8 mouse cellular contexts compared by ENCODE assay signal in the genomic region with DNA sequence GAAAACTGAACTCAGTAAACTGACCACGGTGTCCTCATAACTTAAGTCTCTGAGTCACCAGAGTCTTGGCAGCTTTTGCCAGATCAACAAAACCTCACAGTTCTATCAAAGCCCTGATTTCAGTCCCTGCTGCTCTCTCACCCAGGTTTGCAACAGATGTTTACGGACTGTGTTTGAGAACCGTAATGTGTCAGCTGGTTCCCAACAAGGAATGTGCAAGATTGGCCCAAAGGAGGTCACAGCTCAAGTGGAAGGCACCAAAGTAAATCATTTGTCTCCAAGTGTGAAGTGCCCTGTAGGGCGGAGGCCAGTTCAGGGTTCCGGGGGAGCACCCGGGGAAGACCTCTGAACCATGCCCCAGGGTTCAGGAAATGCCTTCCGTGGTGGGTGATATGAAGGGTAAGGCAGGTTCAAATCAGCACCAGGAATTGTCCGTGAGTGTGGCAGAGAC. TPM values are rescaled to one million over a fixed set of nuclear protein-coding genes. Genes with fewer than 3 reads are reported as not detected.
A peak's percentile ranks its signal among the peaks of the same experiment; 100 is the strongest.
DNase-seq lines count a peak whose midpoint lies in the region; ATAC-seq and TF ChIP-seq lines count a peak whose summit lies in the region.

No protein-coding gene starts in this region.

- TF ChIP-seq CTCF in intestine, postnatal 0 days (IDR thresholded peaks at IDR 0.05; ENCODE audit: low read depth), result no peak

- H3K9ac ChIP-seq in midbrain, embryonic 11.5 days (ENCODE audit: low read length), result no peak overlapping the region
- no peak overlapping the region for H3K9ac ChIP-seq in forebrain, embryonic 16.5 days (replicated peaks; ENCODE audit: low read depth, low read length)
- no peak overlapping the region for H3K9ac ChIP-seq in intestine, postnatal 0 days (ENCODE audit: low read depth, low read length)

- H3K4me3 ChIP-seq in midbrain, embryonic 11.5 days (ENCODE audit: low read depth, low read length), result no peak overlapping the region
- H3K4me3 ChIP-seq in midbrain, embryonic 10.5 days, result no peak overlapping the region
- H3K4me3 ChIP-seq in forebrain, embryonic 16.5 days (replicated peaks; ENCODE audit: low read length), result no peak overlapping the region
- H3K4me3 ChIP-seq in intestine, postnatal 0 days (ENCODE audit: low read depth, low read length), result no peak overlapping the region

- H3K27me3 ChIP-seq in midbrain, embryonic 11.5 days (ENCODE audit: control insufficient read depth, insufficient read depth, low read length), result no peaks in the 10 kb centered on the region
- no peaks in the 10 kb centered on the region for H3K27me3 ChIP-seq in midbrain, embryonic 10.5 days (ENCODE audit: low read depth, poor library complexity, severe bottlenecking)
- H3K27me3 ChIP-seq in forebrain, embryonic 16.5 days (replicated peaks; ENCODE audit: control insufficient read depth, insufficient read depth, low read length), result no peaks in the 10 kb centered on the region
- no peaks in the 10 kb centered on the region for H3K27me3 ChIP-seq in intestine, postnatal 0 days (replicated peaks; ENCODE audit: control insufficient read depth, insufficient read depth, low read length)

- H3K4me1 ChIP-seq in midbrain, embryonic 11.5 days (ENCODE audit: control insufficient read depth, insufficient read depth, low read length), result no peaks in the 10 kb centered on the region
- H3K4me1 ChIP-seq in midbrain, embryonic 10.5 days, result no peaks in the 10 kb centered on the region
- peaks cover 12% of the 10 kb centered on the region for H3K4me1 ChIP-seq in forebrain, embryonic 16.5 days (replicated peaks; ENCODE audit: control insufficient read depth, insufficient read depth, low read length)
- H3K4me1 ChIP-seq in intestine, postnatal 0 days (replicated peaks; ENCODE audit: control insufficient read depth, insufficient read depth, low read length), result peaks cover 12% of the 10 kb centered on the region; the same call in 1 of the 2 replicates

- no peaks in the 10 kb centered on the region for H3K9me3 ChIP-seq in midbrain, embryonic 11.5 days (ENCODE audit: control insufficient read depth, low read length)
- H3K9me3 ChIP-seq in midbrain, embryonic 10.5 days (replicated peaks), result no peaks in the 10 kb centered on the region
- H3K9me3 ChIP-seq in forebrain, embryonic 16.5 days (ENCODE audit: control insufficient read depth, low read length), result no peaks in the 10 kb centered on the region
- H3K9me3 ChIP-seq in intestine, postnatal 0 days (ENCODE audit: control insufficient read depth), result no peaks in the 10 kb centered on the region

- 81% methylated on average over 8 of the region's 8 CpGs for WGBS in midbrain, embryonic 11.5 days
- WGBS in midbrain, embryonic 10.5 days, result 80% methylated on average over 8 of the region's 8 CpGs
- 77% methylated on average over 8 of the region's 8 CpGs for WGBS in forebrain, embryonic 16.5 days
- WGBS in intestine, postnatal 0 days, result 13% methylated on average over 8 of the region's 8 CpGs

- ATAC-seq in midbrain, embryonic 11.5 days (ENCODE audit: low FRiP score), result no peak
- 0 out of 2 replicates have a peak, but pooled peaks have one; percentile 27 for ATAC-seq in forebrain, embryonic 16.5 days
- peak; percentile 85 for ATAC-seq in intestine, postnatal 0 days
- no peak for ATAC-seq in inflammation-experienced regulatory T-cells, adult 6 months

- H3K4me2 ChIP-seq in midbrain, embryonic 11.5 days, result no peak overlapping the region
- no peak overlapping the region for H3K4me2 ChIP-seq in forebrain, embryonic 16.5 days (ENCODE audit: low read length)
- H3K4me2 ChIP-seq in intestine, postnatal 0 days (replicated peaks; ENCODE audit: low read depth), result peak overlapping the region; percentile 21; the same call in 1 of the 2 replicates

- H3K27ac ChIP-seq in midbrain, embryonic 11.5 days (ENCODE audit: low read depth, low read length), result no peak overlapping the region
- no peak overlapping the region for H3K27ac ChIP-seq in midbrain, embryonic 10.5 days (replicated peaks)
- peak overlapping the region; percentile 26 for H3K27ac ChIP-seq in forebrain, embryonic 16.5 days (ENCODE audit: low read length)
- peak overlapping the region; percentile 93 for H3K27ac ChIP-seq in intestine, postnatal 0 days (ENCODE audit: low read depth, low read length)

- DNase-seq in midbrain, embryonic 11.5 days (ENCODE audit: low spot score, missing footprints), result peak; percentile 79
- DNase-seq in midbrain, embryonic 10.5 days (ENCODE audit: low spot score), result no peak
- peak; percentile 71 for DNase-seq in lung, postnatal 36 days
- no peak for DNase-seq in cerebellum, adult 9-10 months
- DNase-seq in urinary bladder, postnatal 10 days (ENCODE audit: low spot score), result no peak

- H3K36me3 ChIP-seq in midbrain, embryonic 11.5 days (ENCODE audit: control insufficient read depth, insufficient read depth, low read length), result no peaks in the 10 kb centered on the region
- H3K36me3 ChIP-seq in midbrain, embryonic 10.5 days, result no peaks in the 10 kb centered on the region
- H3K36me3 ChIP-seq in forebrain, embryonic 16.5 days (ENCODE audit: control insufficient read depth, insufficient read depth), result no peaks in the 10 kb centered on the region
- no peaks in the 10 kb centered on the region for H3K36me3 ChIP-seq in intestine, postnatal 0 days (ENCODE audit: control insufficient read depth, insufficient read depth)

RNA-seq across cellular contexts. Expression of gene Kdm7a, which starts 36.9 kb away (rescaled TPM):
- 15.8 and 17.0 TPM in 2 replicates for polyA plus RNA-seq in midbrain, embryonic 11.5 days (2014; fragmentation: Nextera tagmentation; extraction: Ambion mirVana)
- polyA plus RNA-seq in midbrain, embryonic 10.5 days (2016; fragmentation: Nextera tagmentation; extraction: Ambion mirVana), result 10.4 and 12.4 TPM in 2 replicates
- 7.3 and 8.8 TPM in 2 replicates for polyA plus RNA-seq in forebrain, embryonic 16.5 days (2015; fragmentation: Nextera tagmentation; extraction: Ambion mirVana)
- 2.3 and 2.9 TPM in 2 replicates for polyA plus RNA-seq in intestine, postnatal 0 days (2015; fragmentation: Nextera tagmentation; extraction: Ambion mirVana)
- polyA plus RNA-seq in inflammation-experienced regulatory T-cells, adult 6 months (2017; shearing (Covaris generic)), result 10 to 100 TPM in 2 of 3 experiments, 1 to 10 TPM in 1; 8.6 to 13.2 (median 11.6) TPM

Comparison
In these comparisons a context has a peak if more than half of its experiments do, and no peak if none do; other contexts are left out.
1. DNase-seq: peak in midbrain, embryonic 11.5 days (single experiment) and lung, postnatal 36 days (single experiment); none in midbrain, embryonic 10.5 days (single experiment), cerebellum, adult 9-10 months (single experiment) and urinary bladder, postnatal 10 days (single experiment).
2. ATAC-seq: peak in forebrain, embryonic 16.5 days (single experiment) and intestine, postnatal 0 days (single experiment); none in midbrain, embryonic 11.5 days (single experiment) and inflammation-experienced regulatory T-cells, adult 6 months (single experiment).
3. H3K27ac ChIP-seq: peak in forebrain, embryonic 16.5 days (single experiment) and intestine, postnatal 0 days (single experiment); none in midbrain, embryonic 11.5 days (single experiment) and midbrain, embryonic 10.5 days (single experiment).